Mouse (Mus musculus): ENCODE results near the gene Kcnn4.
A peak's percentile ranks its signal among the peaks of the same experiment; 100 is the strongest.

Gene Kcnn4

GRCm38 (mm10) chr7:24369731-24370541 is at the start of gene Kcnn4:
TSS of gene Kcnn4 (plus strand) at chr7:24370263.
- DNase-seq (ENCODE audit: low spot score): no peak

- no peak for DNase-seq (ENCODE audit: low spot score)
These were observed 47.5 kb upstream of the Kcnn4 start for GRCm38 (mm10) chr7:24322593-24322992.

DNA sequence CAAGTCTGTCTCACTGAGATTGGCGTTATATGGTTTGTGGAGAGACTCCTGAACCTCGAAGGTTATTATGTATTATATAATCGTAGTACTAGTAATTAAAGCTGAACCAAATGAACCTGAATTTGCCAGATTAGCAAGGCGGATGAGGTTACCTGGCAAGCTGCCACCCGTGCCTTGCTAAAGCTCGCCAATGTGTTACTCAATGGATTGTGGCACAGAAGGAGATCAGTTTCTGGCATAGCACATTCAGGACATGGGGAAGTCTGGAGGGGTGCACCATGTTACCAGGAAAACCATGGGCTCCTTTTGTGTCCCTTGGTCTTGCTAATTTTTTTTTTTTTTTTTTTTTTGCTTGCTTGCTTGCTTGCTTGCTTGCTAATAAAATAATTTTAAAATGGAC is 44.9 kb upstream of the Kcnn4 start:
- DNase-seq (ENCODE audit: low spot score): no peak

DNA sequence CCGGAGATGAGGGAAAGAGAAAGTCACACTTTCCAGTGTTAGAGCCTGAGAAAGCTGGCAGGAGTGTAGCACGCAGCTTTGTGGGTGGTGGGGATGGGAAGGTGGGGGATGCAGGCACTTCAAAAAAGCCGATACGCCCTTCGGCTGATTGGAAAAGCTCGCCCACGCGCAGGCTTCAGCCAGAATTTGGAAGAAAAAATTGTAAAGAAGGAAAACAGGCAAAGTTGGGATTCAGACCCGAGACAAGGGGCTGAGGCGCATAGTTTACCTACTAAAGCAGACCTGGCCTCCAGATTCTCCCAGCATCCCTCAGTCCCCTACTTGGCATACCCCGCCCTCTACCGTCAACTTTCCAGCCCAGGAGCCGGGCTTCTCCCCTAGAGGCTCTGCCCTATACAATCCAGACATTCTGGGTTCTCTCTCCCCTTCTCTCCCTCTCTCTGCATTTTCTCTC is 44.4 kb upstream of the Kcnn4 start:
- DNase-seq (ENCODE audit: low spot score): no peak

DNA sequence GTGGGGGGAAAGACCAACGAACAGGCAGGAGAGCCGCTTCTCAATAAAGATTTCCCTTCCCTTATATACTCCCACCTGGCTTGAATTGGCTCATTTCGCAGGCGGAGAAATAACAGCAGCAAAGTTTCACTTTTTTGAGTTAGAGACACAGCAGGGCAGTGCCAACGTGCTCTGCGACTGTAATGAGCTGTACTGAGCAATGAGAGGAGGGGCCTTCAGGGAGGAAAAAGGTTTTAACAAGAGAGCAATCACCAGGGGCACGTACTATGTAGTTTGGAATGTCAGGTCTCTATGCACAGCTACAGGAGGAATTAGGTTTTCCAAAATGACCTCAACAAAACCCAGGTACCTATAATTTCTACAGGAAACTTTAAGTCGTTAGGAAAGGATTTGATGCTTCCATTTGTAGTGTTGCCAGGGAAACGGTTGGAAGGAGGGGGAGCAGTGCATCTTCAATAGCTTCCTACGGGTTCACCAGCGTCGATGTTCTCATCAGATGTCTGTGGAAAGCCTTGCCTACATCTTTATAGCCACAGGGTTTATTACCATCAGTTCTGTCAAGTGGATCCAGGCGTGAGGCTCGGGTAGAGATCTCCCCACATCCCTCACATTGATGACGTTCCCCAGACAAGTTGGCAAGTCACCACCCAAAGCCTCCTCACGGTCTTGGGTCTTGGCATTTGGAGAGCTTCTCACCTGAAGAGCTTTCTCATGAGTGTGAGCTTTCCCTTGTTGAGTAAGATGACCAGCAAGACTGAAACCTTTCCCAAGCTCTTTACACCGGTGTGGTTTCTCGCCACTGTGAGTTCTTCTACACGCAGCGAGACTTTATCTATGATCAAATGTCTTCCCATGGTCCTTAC is 43.6 kb upstream of the Kcnn4 start:
- no peak for DNase-seq (ENCODE audit: low spot score)

GRCm38 (mm10) chr7:24327281-24327975 is 42.6 kb upstream of the Kcnn4 start:
- no peak for DNase-seq (ENCODE audit: low spot score)

DNA sequence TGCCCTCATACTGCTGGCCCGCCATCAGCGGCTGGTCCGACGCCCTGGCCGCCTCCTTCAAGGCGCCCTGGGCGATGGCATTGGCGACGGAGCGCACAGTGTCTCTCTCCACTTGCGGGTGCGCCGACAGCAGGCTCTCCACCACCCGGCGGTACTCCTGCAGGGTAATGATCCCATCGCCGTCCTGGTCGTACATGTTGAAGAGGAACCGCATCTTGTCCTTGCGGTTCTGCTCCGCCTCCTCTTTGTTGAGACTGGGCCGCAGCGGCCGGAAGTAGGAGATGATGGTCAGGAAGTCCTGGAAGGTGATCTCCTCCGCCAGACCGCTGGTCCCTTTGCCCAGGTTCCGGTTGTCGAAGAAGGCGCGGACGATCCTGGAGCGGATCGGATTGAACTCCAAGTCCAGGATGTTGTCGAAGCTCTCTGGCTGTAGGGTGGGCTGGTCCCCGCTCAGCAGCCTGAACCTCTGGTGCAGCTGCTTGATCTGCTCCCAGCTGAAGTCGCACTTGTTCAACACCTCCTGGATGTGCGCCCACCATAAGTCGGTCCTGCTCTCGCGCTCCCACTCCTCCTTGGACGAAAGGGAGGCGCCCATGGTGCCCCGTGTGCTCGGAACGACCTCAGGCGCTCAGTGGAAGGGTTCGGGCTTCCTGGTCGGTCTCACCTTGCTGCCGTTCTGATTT is 36.6 kb upstream of the Kcnn4 start, which contains the start of gene Tescl:
Tescl (minus strand) TSS at position 633 of the 683 bp plus-strand sequence.
- no peak for DNase-seq (ENCODE audit: low spot score)

GRCm38 (mm10) chr7:24335699-24336309 is 34.3 kb upstream of the Kcnn4 start:
- DNase-seq (ENCODE audit: low spot score): no peak

DNA sequence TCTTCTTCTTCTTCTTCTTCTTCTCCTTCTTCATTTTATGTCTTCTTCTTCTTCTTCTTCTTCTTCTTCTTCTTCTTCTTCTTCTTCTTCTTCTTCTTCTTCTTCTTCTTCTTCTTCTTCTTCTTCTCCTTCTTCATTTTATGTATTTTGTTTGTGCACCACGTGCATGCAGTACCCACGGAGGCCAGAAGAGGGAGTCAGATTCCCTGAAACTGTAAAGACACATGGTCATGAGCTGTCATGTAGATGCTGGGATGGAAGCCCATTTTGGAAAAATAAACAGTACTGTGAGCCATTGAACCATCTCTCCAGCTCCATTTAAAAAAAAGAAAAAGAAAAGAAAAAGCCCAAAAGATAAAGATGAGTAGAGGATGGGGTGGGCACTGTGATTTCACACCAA is 31.8 kb upstream of the Kcnn4 start:
- DNase-seq (ENCODE audit: low spot score): no peak

DNA sequence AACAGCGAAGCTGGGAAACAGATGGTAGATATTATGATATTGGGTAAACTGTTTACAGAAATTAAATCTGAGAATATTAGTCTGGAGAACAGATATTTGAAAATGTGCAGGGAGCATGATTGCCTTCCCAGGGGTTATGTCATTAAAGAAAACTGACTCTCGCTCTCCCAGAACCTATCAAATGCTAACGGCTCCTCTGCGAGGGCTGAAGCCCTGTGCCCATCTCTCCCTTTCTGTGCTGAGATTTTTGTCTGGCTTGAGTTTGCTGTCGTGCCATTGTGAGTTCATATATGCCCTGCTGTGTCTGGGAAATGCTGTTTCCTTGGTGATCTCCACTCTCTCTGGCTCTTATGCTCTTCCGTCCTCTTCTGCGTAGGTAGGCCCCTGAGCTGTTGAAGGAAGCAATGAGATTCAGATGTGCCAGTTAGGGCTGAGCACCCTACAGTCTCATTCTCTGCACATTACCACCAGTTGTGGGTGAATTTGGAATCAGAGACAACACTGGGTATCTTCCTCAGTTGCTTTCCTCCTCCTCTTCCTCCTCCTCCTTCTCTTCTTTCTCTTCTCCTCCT is 26.3 kb upstream of the Kcnn4 start:
- DNase-seq (ENCODE audit: low spot score): no peak

DNA sequence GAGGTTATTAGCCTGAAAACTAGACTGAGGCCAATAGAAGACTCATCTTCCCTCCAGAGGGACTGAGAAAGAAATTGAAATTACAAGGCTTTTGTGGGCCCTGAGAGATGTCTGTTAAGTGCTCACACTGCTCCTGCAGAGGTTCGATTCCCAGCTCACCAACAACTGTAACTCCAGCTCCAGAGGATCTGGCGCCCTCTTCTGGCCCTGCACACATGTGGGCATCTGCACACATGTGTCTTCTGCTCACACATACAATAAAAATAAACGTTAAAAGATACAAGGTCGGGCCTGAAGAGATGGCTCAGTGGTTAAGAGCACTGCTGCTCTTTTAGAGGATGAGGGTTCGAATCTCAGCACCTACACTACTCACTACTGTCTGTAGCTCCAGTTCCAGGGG is 23.6 kb upstream of the Kcnn4 start:
- DNase-seq (ENCODE audit: low spot score): no peak

DNA sequence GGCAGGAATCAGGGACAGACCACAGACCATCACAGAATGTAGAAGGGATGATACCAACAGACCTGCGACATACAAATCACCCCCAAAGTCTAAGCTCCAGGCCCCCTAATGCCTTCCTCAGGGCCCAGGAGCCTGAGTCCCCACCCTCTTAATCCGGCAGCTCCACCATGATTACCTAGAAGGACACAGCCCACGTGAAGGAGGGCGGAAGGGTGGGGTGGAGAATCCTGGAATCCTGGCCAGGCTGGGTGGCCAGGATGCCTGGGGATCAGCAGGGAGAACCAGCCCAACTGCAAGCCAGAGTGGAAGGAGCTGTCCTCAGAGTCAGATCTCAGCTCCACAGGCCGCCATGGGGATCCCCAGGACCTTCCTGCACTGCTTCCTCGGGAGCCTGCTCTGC is 21.2 kb upstream of the Kcnn4 start, which contains the start of gene Lypd5:
Lypd5 (plus strand) TSS at position 301 of the 400 bp plus-strand sequence.
- DNase-seq (ENCODE audit: low spot score): no peak

DNA sequence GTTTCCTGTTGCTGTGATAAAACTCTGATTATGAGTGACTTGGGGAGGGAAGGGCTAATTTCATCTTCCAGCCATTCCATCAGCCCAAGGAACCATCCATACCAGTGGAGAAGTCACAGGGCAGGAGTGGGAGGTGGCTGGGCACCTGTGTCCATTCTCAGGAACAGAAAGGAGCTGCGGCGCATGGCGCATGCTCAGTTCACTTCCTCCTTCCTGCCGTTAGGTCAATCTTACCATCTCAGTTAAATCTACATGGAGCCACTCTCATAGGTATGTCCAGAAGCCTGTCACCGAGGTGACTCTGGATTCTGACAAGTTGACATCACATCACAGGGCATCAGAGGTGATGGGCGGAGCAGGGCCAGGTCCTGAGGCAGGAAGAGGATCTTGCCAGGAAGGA is 14.4 kb upstream of the Kcnn4 start:
- no peak for DNase-seq (ENCODE audit: low spot score)

GRCm38 (mm10) chr7:24356081-24356480 is 14.0 kb upstream of the Kcnn4 start:
- DNase-seq (ENCODE audit: low spot score): no peak

DNA sequence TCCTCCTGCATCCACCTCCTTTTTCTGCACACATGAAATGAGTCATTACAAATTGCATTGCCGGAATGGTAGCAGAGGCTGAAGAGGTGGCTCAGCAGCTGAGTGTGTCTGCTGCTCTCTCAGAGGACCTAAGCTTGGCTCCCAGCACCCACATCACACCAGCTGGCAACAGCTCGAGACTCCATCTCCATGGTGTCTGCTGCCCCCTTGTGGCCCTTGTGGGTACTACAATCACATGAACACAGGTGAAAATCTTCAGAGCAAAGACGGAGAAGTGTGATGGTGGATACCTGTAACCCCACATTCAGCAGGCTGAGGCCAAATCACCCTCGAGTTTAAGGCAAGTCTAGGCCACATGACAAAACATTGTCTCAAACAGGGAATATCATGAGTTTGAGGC is 12.2 kb upstream of the Kcnn4 start:
- DNase-seq (ENCODE audit: low spot score): no peak

DNA sequence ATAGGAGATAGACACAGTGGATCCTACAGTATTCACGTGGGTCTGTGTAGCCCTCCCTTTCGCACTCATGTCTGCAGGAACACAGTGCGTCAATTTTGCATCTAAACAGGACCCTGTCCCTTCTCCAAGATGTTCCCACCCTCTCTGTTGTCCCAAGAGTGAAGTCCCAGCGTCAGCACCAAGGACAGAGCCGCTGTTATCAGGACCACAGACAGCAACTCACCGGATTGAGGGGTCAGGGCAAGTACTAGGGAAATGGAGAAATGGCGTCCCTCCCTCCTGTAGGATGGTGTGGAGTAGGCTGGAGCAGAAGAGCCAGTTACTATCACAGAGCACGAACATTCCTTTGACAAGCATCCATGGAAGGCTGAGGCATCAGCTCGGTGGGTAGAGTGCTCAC is 10.8 kb upstream of the Kcnn4 start:
- no peak for DNase-seq (ENCODE audit: low spot score)

- no peak for DNase-seq (ENCODE audit: low spot score)
These were observed 9.1 kb upstream of the Kcnn4 start for GRCm38 (mm10) chr7:24361001-24361400.

DNA sequence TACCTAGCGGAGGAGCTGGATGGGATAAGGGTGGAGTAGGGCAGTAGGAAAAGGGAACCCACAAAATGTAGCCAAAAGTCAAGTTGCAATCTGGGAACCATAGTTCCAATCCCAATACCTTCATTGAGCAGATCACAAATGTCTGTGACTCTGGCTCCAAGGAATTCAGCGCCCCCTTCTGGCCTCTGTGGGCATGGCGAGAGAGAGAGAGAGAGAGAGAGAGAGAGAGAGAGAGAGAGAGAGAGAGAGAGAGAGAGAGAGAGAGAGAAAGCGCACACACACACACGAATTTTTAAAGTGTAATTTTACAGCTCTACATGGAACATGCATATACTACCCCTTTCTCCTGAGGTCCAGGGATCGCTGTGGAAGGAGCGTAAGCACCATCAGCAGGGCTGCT is 6.8 kb upstream of the Kcnn4 start:
- no peak for DNase-seq (ENCODE audit: low spot score)

DNA sequence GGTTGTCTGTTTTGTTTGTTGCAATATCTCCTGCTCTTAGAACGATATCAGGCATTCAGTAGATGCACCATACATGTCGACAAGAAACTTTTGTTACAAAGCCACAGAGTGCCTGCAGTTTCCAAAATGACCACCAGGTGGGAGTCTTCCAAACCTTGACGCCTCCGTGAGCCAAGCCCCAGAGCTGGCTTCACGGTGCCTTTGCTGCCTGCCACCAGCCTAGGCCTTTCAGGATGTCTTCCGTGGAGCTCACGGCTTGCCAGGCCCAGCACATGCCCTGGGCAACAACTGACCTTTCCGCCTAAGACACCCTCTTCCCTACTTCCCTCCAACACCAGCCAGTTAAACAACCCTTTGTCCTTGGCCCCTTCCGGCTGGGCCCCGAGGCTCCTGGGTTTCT is 5.2 kb upstream of the Kcnn4 start:
- peak; percentile 59 for DNase-seq (ENCODE audit: low spot score)

GRCm38 (mm10) chr7:24365258-24366014 is 4.6 kb upstream of the Kcnn4 start:
- no peak for DNase-seq (ENCODE audit: low spot score)
